Mouse (Mus musculus): ENCODE measurements around the gene Fars2. TPM values are rescaled to one million over a fixed set of nuclear protein-coding genes. Genes with fewer than 3 reads are reported as not detected.

Fars2 gene
- total and polyA plus RNA-seq, 2 experiments from 2014 or later: 30.3 to 30.6 TPM

DNA sequence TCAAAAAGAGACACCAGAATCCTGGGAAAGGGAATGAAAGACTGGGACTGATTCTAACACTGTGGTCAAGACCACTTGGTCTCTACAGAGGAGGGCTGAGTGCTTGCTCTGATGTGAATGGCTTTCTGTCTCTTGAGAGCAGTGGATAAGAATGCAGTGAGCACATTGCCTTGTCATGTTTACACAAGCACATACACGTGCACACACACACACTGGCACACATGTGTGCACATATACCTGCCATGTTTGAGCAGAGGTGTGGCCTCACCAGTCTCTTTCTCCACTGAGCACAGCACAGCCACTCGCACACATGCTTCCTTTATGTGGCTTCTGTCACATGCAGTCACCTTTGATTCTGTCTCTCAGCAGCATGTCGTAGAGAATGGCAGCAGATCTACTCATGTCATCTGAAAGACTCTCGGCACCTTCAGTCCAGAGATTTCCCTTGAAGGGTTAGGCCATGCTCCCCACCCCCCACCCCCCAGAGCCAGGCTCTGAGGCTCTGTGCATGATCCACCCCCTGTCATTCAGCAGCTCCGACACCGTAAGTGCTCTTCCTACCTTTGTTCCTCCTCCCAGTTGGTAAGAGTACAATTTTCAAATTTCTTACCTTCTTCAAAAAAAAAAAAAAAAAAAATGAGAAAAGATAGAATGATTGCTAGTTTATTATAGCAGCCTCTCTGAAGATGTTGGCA is 313.4 kb downstream of the Fars2 start:
- whole genome bisulfite sequencing: 51% methylated on average over 6 of the region's 6 CpGs
- Histone ChIP-seq H3K27ac (ENCODE audit: low read depth, low read length) (no peak overlapping the region), H3K9ac (replicated peaks; ENCODE audit: low read length, poor library complexity, severe bottlenecking) (no peak overlapping the region), H3K4me3 (ENCODE audit: low read depth, low read length) (no peak overlapping the region), H3K4me2 (ENCODE audit: low read depth, low read length, poor library complexity, severe bottlenecking) (no peak overlapping the region), H3K27me3 (ENCODE audit: insufficient read depth, low read length) (no peaks in the 10 kb centered on the region), H3K9me3 (ENCODE audit: low read length) (no peaks in the 10 kb centered on the region), H3K36me3 (ENCODE audit: insufficient read depth, low read length) (no peaks in the 10 kb centered on the region), H3K4me1 (ENCODE audit: insufficient read depth, low read length) (0 out of 2 replicates have a peak, but pooled peaks cover 3% of the 10 kb centered on the region)
- DNase-seq (ENCODE audit: low spot score) (no peak), ATAC-seq (ENCODE audit: low FRiP score) (peak; percentile 54; the same call in 1 of the 2 replicates)
- TF ChIP-seq CTCF (IDR thresholded peaks at IDR 0.05): no peak

DNA sequence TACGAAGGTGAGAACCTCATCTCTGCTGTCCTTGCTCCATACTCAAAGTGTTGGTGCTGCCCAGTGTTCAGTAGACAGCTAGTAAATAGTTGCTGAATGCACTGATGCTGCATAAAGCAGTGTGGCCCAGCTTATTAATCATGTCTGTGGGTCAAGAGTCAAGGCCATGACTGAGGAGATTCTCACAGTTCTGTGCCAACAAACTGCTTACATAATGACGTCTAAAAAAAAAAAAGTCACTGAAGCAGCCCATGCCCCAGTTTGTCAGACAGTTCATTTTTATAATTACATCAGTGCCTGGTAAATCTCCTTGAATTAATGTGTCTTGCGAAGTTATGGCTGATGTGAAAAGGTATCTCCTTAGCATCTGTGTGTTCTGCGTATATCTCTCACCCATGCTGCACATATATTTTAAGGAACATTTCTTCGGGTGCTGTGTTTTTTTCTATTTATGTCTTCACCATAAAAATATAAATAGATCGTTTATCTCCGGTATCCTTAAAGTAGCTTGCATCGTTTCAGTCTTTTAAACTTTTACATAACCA is 314.8 kb downstream of the Fars2 start:
- Histone ChIP-seq H3K27ac (ENCODE audit: low read depth, low read length) (no peak overlapping the region), H3K36me3 (ENCODE audit: insufficient read depth, low read length) (no peaks in the 10 kb centered on the region), H3K9me3 (ENCODE audit: low read length) (no peaks in the 10 kb centered on the region), H3K27me3 (ENCODE audit: insufficient read depth, low read length) (no peaks in the 10 kb centered on the region), H3K9ac (replicated peaks; ENCODE audit: low read length, poor library complexity, severe bottlenecking) (no peak overlapping the region), H3K4me2 (ENCODE audit: low read depth, low read length, poor library complexity, severe bottlenecking) (no peak overlapping the region), H3K4me1 (ENCODE audit: insufficient read depth, low read length) (0 out of 2 replicates have a peak, but pooled peaks cover 3% of the 10 kb centered on the region), H3K4me3 (ENCODE audit: low read depth, low read length) (no peak overlapping the region)
- ATAC-seq (ENCODE audit: low FRiP score) (no peak), DNase-seq (ENCODE audit: low spot score) (no peak)
- TF ChIP-seq CTCF (IDR thresholded peaks at IDR 0.05): no peak
- 88% methylated on average over 8 of the region's 8 CpGs for WGBS

DNA sequence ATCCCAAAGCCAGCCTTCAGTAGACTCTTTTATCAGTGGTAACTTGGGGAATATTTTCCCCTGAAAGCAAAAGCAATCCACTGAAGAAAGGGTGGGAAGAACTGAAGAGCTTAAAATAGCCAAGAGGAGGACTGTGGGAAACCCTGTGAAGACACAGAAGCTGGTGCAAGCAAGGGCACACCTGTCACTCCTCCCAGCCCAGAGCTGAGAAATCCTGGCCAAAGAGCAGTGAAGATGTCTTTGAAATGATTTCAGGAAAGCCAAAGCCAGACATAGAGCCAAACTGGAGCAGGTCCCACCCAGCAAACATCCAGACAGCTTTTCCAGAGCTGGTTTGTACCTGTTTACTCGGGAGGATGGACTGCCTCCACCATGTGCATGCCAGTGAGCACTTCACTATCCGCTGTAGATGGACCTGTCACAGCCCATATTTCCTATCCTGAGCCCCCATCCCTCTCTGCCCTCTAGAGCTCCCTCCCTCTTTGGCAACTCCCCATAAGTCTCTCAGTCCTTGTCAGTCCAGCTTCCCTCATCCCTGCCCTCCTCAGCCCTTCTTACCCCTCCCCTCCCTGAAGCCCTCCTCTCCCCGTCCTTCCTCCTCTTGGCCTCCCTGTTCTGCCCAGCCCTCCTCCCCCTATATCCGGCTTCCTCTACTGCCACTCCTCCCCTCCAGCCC is 327.7 kb downstream of the Fars2 start:
- ATAC-seq (ENCODE audit: low FRiP score) (no peak), DNase-seq (ENCODE audit: low spot score) (no peak)
- Histone ChIP-seq H3K27ac (ENCODE audit: low read depth, low read length) (no peak overlapping the region), H3K4me3 (ENCODE audit: low read depth, low read length) (no peak overlapping the region), H3K9me3 (ENCODE audit: low read length) (no peaks in the 10 kb centered on the region), H3K36me3 (ENCODE audit: insufficient read depth, low read length) (no peaks in the 10 kb centered on the region), H3K4me2 (ENCODE audit: low read depth, low read length, poor library complexity, severe bottlenecking) (no peak overlapping the region), H3K9ac (replicated peaks; ENCODE audit: low read length, poor library complexity, severe bottlenecking) (no peak overlapping the region), H3K27me3 (ENCODE audit: insufficient read depth, low read length) (no peaks in the 10 kb centered on the region), H3K4me1 (ENCODE audit: insufficient read depth, low read length) (peaks cover 2% of the 10 kb centered on the region; the same call in 1 of the 2 replicates)
- 47% methylated on average over 4 of the region's 4 CpGs for WGBS
- no peak for TF ChIP-seq CTCF (IDR thresholded peaks at IDR 0.05)

DNA sequence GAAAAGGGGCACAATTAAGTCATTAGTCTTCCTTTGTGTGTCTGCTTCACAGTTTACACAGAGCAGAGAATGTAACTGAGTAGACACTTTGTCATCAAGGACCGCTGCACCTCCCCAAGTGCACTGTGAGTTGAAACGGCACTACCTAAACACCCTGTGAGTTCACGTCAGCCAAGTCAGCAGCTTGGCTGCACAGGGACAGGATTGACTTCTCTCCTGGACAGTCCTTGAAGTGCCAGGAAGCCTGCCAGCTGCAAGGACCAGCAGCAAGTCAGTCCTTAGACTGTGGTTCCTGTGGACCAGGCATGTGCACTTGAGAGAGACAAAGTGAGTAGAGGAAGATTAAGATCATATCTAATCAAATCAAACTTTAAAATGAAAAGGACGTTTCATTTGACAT is 330.7 kb downstream of the Fars2 start:
- Histone ChIP-seq H3K27me3 (ENCODE audit: insufficient read depth, low read length) (no peaks in the 10 kb centered on the region), H3K4me2 (ENCODE audit: low read depth, low read length, poor library complexity, severe bottlenecking) (no peak overlapping the region), H3K4me1 (ENCODE audit: insufficient read depth, low read length) (peaks cover 2% of the 10 kb centered on the region; the same call in 1 of the 2 replicates), H3K9me3 (ENCODE audit: low read length) (no peaks in the 10 kb centered on the region), H3K27ac (ENCODE audit: low read depth, low read length) (no peak overlapping the region), H3K4me3 (ENCODE audit: low read depth, low read length) (no peak overlapping the region), H3K9ac (replicated peaks; ENCODE audit: low read length, poor library complexity, severe bottlenecking) (no peak overlapping the region), H3K36me3 (ENCODE audit: insufficient read depth, low read length) (no peaks in the 10 kb centered on the region)
- no peak for ATAC-seq (ENCODE audit: low FRiP score)
- WGBS: 52% methylated on average over 4 of the region's 4 CpGs
- DNase-seq (ENCODE audit: low spot score): no peak
- no peak for TF ChIP-seq CTCF (IDR thresholded peaks at IDR 0.05)

DNA sequence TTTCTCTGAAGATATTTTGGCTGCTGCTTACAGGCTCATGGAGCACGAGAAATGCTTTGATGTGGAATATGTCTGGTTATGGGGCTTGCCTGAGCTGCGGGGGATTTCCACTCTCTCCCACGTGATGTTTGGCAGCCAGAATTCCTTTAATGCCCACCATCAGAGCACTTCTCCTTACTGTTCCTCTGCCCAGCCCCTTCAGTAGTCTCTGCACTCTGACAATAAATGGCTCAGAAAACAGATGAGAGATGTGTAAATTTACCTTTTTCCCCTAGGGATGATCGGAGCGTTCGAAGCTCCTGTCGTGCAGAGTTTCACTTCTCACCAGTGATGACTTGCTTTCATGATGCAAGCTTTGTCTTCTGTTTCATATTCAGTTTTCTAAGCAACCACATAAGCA is 331.4 kb downstream of the Fars2 start:
- Histone ChIP-seq H3K4me2 (ENCODE audit: low read depth, low read length, poor library complexity, severe bottlenecking) (no peak overlapping the region), H3K27me3 (ENCODE audit: insufficient read depth, low read length) (no peaks in the 10 kb centered on the region), H3K27ac (ENCODE audit: low read depth, low read length) (no peak overlapping the region), H3K9me3 (ENCODE audit: low read length) (no peaks in the 10 kb centered on the region), H3K36me3 (ENCODE audit: insufficient read depth, low read length) (no peaks in the 10 kb centered on the region), H3K9ac (replicated peaks; ENCODE audit: low read length, poor library complexity, severe bottlenecking) (no peak overlapping the region), H3K4me3 (ENCODE audit: low read depth, low read length) (no peak overlapping the region), H3K4me1 (ENCODE audit: insufficient read depth, low read length) (peaks cover 2% of the 10 kb centered on the region; the same call in 1 of the 2 replicates)
- ATAC-seq (ENCODE audit: low FRiP score) (no peak), DNase-seq (ENCODE audit: low spot score) (no peak)
- 51% methylated on average over 7 of the region's 7 CpGs for WGBS
- no peak for TF ChIP-seq CTCF (IDR thresholded peaks at IDR 0.05)

DNA sequence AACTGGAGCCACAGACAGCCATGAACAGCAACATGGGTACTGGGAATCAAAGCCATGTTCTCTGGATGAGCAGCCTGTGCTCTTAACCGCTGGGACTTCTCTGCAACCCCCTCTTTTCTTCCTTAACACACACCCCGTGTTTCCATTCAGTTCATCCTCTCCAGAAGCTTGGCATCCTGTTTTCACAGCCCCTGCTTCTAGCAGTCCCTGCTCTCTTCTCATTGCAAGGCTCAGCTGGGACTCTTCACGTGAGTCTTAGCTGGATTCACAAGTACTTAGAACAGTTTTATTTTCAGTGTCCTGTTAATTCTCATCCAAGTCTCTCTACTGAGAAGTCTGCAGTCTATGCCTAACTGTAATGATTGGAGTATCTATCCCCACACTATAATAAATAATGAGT is 334.2 kb downstream of the Fars2 start:
- no peaks in the 10 kb centered on the region for H3K9me3 ChIP-seq (ENCODE audit: low read length)
- H3K9ac ChIP-seq (replicated peaks; ENCODE audit: low read length, poor library complexity, severe bottlenecking): no peak overlapping the region
- 75% methylated on average over 3 of the region's 3 CpGs for WGBS
- TF ChIP-seq CTCF (IDR thresholded peaks at IDR 0.05): no peak
- H3K27ac ChIP-seq (ENCODE audit: low read depth, low read length): no peak overlapping the region
- no peak for DNase-seq (ENCODE audit: low spot score)
- H3K4me2 ChIP-seq (ENCODE audit: low read depth, low read length, poor library complexity, severe bottlenecking): no peak overlapping the region
- ATAC-seq (ENCODE audit: low FRiP score): no peak
- peaks cover 2% of the 10 kb centered on the region; the same call in 1 of the 2 replicates for H3K4me1 ChIP-seq (ENCODE audit: insufficient read depth, low read length)
- H3K27me3 ChIP-seq (ENCODE audit: insufficient read depth, low read length): no peaks in the 10 kb centered on the region
- H3K4me3 ChIP-seq (ENCODE audit: low read depth, low read length): no peak overlapping the region
- H3K36me3 ChIP-seq (ENCODE audit: insufficient read depth, low read length): no peaks in the 10 kb centered on the region

Data from midbrain, postnatal 0 days (tissue).